Mouse (Mus musculus) gastrocnemius, postnatal 14 days (tissue): Measurements from ENCODE around the gene Fam19a3. TPM values are rescaled to one million over a fixed set of nuclear protein-coding genes. Genes with fewer than 3 reads are reported as not detected.
"Not testable (repeated sequence)": the region's sequence is repeated elsewhere in the genome, so short reads cannot be mapped to it uniquely, and the experiment has no call there.

Experiments used
- DNase-seq: peaks from one replicate; pipeline ENCODE4 v3.0.0; 2021; ENCODE audit warnings: mixed read lengths
- intact Hi-C: fragments of 180-260 bp; cut with DNase I; formaldehyde crosslinking; loops from one replicate; pipeline ENCODE4 v1.15.1; 2025; ENCODE audit warnings: low total_unique reads
- total RNA-seq, 2 experiments: library from RNA; stranded (reverse); gene quantifications; 2 replicates each; pipeline ENCODE4 v1.2.3; 2021

The Fam19a3 gene
- total RNA-seq, 2 experiments from 2014 or later = 3.2 to 4.0 TPM

DNA sequence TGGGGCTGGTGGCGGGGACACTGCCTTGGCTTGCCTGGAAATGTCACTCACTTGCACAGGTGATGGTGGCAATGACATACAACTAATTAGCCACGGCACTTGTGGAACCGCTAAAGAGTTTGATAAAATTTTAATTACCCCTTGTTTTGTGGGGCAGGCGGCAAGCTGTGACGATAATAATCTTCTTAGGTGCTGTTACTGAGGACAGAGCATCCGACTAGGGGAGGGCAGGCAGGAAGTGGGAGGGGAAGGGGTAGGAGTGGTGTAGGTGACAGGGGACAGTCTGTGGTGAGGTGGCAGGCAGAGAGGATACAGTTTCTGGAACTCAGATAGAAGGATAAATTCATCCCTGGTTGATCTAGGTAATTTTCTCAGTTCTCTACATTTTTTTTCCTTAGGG, 10.2 kb downstream of the Fam19a3 start:
- no peak for DNase-seq
- intact Hi-C loops = loop anchor here (10.0 kb wide), 1 partner anchor 293 kb away; the partner anchor contains the start of gene 4930564D02Rik

GRCm38 (mm10) chr3:104770918-104771317, 10.7 kb downstream of the Fam19a3 start:
- DNase-seq = no peak
- intact Hi-C loops = loop anchor here (10.0 kb wide), 1 partner anchor 294 kb away; the partner anchor contains the start of gene 4930564D02Rik

DNA sequence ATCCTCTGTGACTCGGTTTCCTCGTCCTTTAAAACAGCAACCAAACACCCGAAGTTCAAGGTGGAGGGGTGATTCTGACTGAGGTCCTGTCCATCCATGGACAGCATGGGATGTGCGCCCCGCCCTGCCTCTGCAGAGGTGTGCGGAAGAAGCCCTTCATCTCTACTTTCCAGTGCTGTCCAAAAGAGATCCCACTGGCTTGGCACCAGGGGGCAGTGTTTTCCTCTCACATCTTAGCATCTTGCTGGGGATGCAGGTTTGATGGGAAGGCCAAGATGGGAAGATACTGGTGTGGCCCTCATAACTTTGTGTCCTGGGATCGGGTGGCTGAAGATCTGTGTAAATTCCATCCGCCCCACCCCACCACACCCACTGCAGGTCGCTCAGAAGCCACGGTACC, 11.6 kb downstream of the Fam19a3 start:
- intact Hi-C loops = loop anchor here (10.0 kb wide), 1 partner anchor 295 kb away; the partner anchor contains the start of gene 4930564D02Rik
- DNase-seq = peak; percentile 46

DNA sequence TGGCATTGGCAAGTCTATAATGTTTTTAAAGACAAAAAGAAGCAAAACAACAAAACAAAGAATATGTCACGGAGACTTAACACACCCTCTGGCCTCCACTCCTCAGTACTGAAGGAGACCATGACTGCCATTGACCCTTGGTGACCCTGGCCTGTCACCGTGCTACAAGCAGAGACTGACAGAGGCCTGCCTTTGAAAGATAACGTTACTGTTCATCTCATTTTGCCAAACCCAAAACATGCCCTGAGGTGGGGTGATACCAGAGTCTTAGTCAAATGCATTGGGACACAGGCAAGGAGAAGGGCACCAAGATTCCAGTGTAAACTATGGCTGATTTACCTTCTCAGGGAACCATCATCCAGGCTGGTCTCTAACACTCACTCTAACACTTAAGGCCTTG, 12.5 kb downstream of the Fam19a3 start:
- no peak for DNase-seq
- intact Hi-C loops = no loop called here

DNA sequence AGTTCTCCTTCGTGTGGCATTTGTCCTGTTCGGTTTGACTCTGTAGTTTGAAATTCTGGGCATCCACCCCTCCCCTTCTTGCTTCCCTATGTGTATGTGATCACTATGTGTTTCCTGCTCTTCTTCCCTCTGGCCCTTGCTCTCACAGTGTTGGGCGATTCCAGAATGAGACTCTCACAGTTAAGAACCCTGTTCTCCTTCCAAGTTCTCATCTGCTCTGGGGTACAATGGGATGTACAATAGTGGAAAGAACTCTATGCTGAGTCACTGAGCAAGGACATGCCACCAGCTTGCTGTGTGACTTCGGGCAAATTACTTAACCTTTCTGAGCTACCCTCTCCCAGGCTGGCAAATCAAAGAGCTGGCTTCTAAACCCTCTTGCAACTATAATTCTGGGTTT, 13.9 kb downstream of the Fam19a3 start:
- intact Hi-C loops = no loop called here
- DNase-seq = no peak

- DNase-seq = no peak
- intact Hi-C loops = no loop called here
These were observed 14.5 kb downstream of the Fam19a3 start for GRCm38 (mm10) chr3:104767141-104767540.

DNA sequence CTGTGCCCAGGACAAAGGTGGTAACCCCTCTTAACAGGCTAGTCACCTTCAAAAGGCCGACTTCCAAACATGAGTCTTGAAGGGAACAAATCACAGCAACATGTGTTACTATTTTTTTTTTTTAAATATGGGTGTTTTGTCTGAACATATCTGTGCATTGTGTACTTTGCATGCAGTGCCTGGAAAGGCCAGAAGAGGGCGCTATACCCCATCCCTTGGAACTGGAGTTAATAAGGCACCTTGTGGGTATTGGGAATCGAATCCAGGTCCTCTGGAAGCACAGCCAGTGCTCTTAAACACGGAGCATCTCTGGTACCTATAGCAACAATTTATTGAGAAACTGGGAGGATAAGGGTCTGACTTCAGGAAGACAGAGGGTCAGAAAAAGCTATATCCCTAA, 16.6 kb downstream of the Fam19a3 start:
- intact Hi-C loops = no loop called here
- DNase-seq = no peak

DNA sequence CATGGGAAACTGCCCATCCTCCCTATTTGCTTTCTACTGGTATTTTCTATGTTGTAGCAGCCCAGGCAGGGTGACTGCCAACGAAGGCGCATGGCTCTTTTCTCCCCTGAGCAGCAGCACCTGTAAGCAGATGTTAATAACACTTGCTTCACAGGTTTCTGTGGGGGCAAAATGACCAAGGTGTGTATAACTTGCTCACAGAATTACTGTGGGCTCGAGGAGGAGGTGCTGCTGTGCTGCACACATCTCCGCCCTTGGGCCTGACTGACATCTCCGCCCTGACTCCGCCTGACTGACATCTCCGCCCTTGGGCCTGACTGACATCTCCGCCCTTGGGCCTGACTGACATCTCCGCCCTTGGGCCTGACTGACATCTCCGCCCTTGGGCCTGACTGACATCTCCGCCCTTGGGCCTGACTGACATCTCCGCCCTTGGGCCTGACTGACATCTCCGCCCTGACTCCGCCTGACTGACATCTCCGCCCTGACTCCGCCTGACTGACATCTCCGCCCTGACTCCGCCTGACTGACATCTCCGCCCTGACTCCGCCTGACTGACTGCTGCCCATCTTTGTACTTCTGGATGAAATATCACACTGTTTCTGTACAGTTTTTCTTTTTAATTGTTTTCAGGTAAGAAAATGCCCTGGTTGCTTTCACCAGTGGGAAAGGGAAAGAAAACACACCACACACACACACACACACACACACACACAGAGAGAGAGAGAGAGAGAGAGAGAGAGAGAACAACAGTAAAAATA, 19.4 kb downstream of the Fam19a3 start:
- DNase-seq, intact Hi-C loops: not testable (repeated sequence)

DNA sequence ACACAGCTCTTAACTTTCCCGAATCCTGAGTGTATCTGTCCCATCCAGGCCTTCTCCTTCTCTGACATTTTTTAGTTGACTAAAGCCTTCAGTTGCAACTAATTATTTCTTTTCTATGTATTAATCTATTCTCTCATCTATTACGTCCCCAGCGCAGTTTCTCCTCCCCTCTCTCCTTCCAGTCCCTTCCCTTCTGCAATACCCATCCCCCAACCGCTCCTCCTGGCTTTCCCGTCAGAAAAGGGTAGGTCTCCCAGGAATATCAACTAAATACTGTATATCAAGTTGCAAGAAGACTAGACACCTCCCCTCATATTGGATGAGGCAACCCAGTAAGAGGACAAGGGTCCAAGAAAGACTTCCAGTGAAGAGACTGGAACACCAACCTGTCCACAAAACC, 22.8 kb downstream of the Fam19a3 start:
- no peak for DNase-seq
- intact Hi-C loops = loop anchor here (5.0 kb wide), 1 partner anchor 42 kb away; no protein-coding TSS in a partner anchor

GRCm38 (mm10) chr3:104758406-104758805, 23.2 kb downstream of the Fam19a3 start:
- DNase-seq = peak; percentile 74
- intact Hi-C loops = loop anchor here (5.0 kb wide), 1 partner anchor 41 kb away; no protein-coding TSS in a partner anchor

DNA sequence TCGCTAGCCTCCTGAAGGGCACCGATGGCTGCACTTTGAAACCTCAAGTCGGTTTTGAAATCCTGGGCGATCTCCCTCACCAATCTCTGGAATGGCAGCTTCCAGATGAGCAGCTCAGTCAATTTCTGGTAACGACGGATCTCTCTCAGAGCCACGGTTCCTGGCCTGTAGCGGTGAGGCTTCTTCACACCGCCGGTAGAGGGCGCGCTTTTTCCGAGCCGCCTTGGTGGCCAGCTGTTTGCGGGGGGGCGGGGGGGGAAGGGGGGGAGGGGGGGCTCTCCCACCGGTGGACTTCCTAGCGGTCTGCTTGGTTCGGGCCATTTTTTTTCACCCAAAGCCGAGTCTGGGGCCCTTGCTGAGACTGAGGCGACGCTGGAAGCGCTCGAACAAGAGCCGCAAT, 28.8 kb downstream of the Fam19a3 start:
- intact Hi-C loops = not testable (repeated sequence)
- peak; percentile 21 for DNase-seq

GRCm38 (mm10) chr3:104743864-104744263, 37.8 kb downstream of the Fam19a3 start:
- intact Hi-C loops = no loop called here
- no peak for DNase-seq

- intact Hi-C loops = no loop called here
- no peak for DNase-seq
These were observed 38.5 kb downstream of the Fam19a3 start for GRCm38 (mm10) chr3:104743161-104743560.

DNA sequence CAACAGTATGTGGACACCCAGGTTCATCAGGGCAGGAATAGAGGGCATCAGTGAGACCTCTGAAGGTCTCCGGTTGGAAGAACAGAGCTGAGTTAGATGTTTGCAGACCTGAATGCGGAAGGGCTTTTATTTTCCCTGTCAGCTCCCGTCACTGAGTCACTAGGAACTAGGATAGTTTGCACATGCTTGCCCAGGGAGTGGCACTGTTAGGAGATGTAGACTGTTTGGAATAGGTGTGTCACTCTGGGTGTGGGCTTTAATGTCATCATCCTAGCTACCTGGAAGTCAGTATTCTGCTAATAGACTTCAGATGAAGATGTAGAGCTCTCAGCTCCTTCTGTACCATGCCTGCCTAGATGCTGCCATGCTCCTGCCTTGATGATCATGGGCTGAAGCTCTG, 39.7 kb downstream of the Fam19a3 start:
- no peak for DNase-seq
- intact Hi-C loops = no loop called here

DNA sequence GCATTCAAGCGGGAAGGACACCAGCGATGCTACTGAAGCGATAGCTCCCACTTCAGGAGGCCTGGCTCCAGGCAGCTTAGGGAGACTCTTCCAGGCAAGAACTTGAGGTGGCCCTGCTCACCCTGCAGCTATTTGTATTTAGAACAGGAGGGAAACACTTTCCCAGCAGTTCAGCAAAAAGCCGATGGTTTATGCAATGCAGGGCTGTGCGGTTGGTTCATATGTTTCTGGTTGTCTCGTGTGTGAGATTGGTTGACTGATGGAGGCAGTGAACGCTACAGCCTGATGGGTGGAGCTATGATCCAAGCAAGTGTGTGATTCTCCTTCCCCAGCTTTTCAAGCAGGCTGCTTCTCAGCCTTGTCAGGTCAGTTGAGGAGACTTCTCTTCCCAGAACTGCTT, 47.0 kb downstream of the Fam19a3 start:
- no peak for DNase-seq
- intact Hi-C loops = no loop called here

- intact Hi-C loops = no loop called here
- DNase-seq = no peak
These were observed 48.7 kb downstream of the Fam19a3 start for GRCm38 (mm10) chr3:104732907-104733306.

GRCm38 (mm10) chr3:104729270-104729839, 52.3 kb downstream of the Fam19a3 start:
- intact Hi-C loops = no loop called here
- DNase-seq = no peak
